Mouse (Mus musculus) neural tube, embryonic 12.5 days (tissue): ENCODE results near the gene Samm50. TPM values are rescaled to one million over a fixed set of nuclear protein-coding genes. Genes with fewer than 3 reads are reported as not detected.
"Not testable (repeated sequence)": the region's sequence is repeated elsewhere in the genome, so short reads cannot be mapped to it uniquely, and the experiment has no call there.

ENCODE experiments used
- ATAC-seq: fragments of 200-750 bp; cut with Nextera tagmentation; 2 replicates; pipeline ENCODE4 v1.8.0; 2017; ENCODE audit warnings: low read depth, mild to moderate bottlenecking, moderate TSS enrichment, moderate library complexity; ENCODE audit not compliant: low FRiP score
- H3K27ac ChIP-seq: fragments of 300-500 bp; sonication (generic); 2 replicates; pipeline ENCODE4 v1.5.1; 2016
- H3K27me3 ChIP-seq: fragments of 300-500 bp; sonication (generic); replicated peaks from 2 replicates; pipeline ENCODE4 v1.6.1; 2016; ENCODE audit warnings: mild to moderate bottlenecking
- H3K36me3 ChIP-seq: fragments of 300-500 bp; sonication (generic); 2 replicates; pipeline ENCODE4 v1.6.1; 2016; ENCODE audit warnings: mild to moderate bottlenecking
- H3K4me1 ChIP-seq: fragments of 300-500 bp; sonication (generic); 2 replicates; pipeline ENCODE4 v1.6.1; 2016
- H3K4me2 ChIP-seq: fragments of 300-500 bp; sonication (generic); replicated peaks from 2 replicates; pipeline ENCODE4 v1.6.1; 2016; ENCODE audit warnings: mild to moderate bottlenecking
- H3K4me3 ChIP-seq: fragments of 300-500 bp; sonication (generic); 2 replicates; pipeline ENCODE4 v1.5.1; 2016
- H3K9ac ChIP-seq: fragments of 300-500 bp; sonication (generic); 2 replicates; pipeline ENCODE4 v1.6.1; 2016; ENCODE audit warnings: mild to moderate bottlenecking
- H3K9me3 ChIP-seq: fragments of 300-500 bp; sonication (generic); 2 replicates; pipeline ENCODE4 v1.6.1; 2016; ENCODE audit warnings: mild to moderate bottlenecking
- WGBS: fragments of 180-500 bp; shearing (Covaris S2); methylation state at CpG from one replicate; pipeline ENCODE4 v1.1.7; 2016; 5-methylcytosine and 5-hydroxymethylcytosine counted together
- polyA plus RNA-seq: library from polyadenylated mRNA; unstranded; fragments of >200 nt; fragmentation: Nextera tagmentation; extraction: Ambion mirVana; gene quantifications from 2 replicates; pipeline ENCODE4 v1.2.1, GENCODE M21; 2016

Samm50 gene
- 90.5 and 91.7 TPM in 2 replicates for polyA plus RNA-seq

DNA sequence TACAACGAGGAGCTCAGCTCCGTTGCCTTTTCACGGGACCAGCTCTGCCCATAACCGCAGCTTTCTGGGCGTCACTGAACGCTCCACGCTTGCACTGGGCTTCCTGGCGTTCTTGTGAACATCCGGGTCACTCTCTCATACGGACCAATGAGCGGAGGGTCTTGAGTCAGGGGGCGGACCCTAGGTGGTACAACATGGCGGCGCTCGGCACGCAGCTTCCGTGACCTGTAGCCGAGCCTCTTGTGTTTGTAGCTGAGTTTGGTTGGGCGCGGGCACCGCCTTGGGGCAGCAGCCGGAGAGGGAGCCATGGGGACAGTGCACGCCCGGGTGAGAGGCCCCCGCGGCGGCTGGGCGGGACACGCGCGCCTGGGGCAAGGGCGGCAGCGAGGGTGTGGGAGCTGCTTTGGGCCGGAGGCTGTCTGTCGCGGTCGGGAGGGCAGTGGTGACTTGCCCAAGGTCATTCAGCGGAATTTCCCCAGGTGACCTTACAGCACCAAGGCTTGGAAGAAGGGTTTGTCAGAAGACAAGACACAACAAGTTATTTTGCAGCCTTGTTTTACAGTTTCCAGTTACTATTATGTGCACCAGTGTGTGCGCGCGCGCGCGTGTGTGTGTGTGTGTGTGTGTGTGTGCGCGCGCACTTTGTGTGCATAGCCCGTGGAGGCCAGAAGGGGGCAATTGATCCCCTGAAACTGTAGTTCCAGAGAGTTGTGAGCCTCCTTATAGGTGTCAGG lies at the start of gene Samm50:
Gene Samm50, plus strand, starts transcription at position 184 of the 734 bp plus-strand sequence.
- Histone ChIP-seq H3K36me3 (peaks cover 13% of the 10 kb centered on the region), H3K9me3 (no peaks in the 10 kb centered on the region), H3K4me1 (peaks cover 11% of the 10 kb centered on the region), H3K9ac (peak within 1 kb of the TSS; percentile 84), H3K4me3 (peak within 1 kb of the TSS; percentile 95), H3K4me2 (peak within 1 kb of the TSS; percentile 75), H3K27ac (peak within 1 kb of the TSS; percentile 64), H3K27me3 (no peaks in the 10 kb centered on the region)
- ATAC-seq, result peak; percentile 99
- 7% methylated on average over 48 of the region's 48 CpGs for WGBS

DNA sequence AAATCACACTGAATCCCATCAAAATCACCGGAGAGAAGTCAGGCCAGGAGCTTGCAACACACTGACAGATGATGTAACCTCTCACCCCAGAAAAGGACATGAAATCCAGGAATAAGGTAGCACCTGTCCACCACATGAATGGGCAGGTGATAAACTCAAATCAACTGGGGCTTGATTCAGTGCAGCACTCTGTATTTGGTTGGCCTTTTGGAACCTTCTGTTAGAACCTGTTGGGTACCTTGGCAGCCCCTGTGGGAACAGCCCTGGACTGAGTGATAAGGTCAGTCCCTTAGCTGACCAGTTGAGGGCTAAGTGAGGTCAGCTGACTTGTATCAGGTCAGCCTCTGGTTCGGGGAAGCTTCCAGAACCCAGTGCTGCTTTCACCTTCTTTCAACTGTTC lies 35.9 kb upstream of the Samm50 start:
- H3K4me3 ChIP-seq, result no peak overlapping the region
- no peaks in the 10 kb centered on the region for H3K4me1 ChIP-seq
- no peak overlapping the region for H3K4me2 ChIP-seq
- H3K27me3 ChIP-seq, result no peaks in the 10 kb centered on the region
- no peak overlapping the region for H3K9ac ChIP-seq
- H3K36me3 ChIP-seq, result no peaks in the 10 kb centered on the region
- no peaks in the 10 kb centered on the region for H3K9me3 ChIP-seq
- 86% methylated on average over 2 of the region's 2 CpGs for WGBS
- no peak overlapping the region for H3K27ac ChIP-seq
- no peak for ATAC-seq

DNA sequence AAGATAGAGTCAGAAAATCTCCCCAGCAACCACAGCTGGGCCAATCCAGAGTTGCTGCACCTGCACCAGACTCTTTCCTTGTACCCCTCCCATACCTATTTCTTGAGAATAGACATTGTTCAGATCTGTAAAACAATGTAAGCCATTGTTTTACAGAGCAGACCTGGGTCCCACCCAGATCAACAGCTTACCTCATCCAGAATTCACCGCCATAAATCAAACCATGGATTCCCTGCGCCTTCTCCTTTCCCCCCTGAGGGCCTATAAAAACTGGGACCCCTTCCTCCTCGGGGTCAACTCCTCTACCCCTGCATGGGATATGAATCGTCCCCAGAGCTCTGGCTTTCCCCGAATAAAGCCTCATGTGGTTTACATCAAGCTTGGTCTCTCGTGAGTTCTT lies 34.5 kb upstream of the Samm50 start:
- H3K9ac ChIP-seq, H3K9me3 ChIP-seq, H3K36me3 ChIP-seq, H3K4me3 ChIP-seq, H3K27ac ChIP-seq, H3K4me2 ChIP-seq, H3K27me3 ChIP-seq, ATAC-seq, H3K4me1 ChIP-seq: not testable (repeated sequence)
- 84% methylated on average over 6 of the region's 6 CpGs for WGBS

DNA sequence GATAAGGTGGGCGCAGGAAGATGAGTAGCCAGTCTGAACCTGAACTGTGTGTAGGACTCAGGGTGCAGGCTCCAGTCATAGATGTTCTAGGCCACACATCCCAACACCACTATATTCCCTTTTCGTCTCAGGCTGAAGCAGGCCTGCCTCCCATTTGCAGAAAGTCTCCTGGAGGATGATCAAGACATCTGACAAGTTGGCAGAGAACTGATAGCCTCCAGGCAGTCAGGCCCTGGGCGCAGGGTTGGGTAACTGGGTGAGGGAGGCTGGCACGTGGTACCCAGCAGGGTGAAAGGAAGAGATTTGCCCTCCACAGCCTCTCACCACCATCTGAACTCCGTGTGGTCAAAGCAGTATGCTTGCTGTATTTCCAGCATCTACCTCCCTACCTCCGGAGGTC lies 30.2 kb upstream of the Samm50 start:
- WGBS, result 88% methylated on average over 6 of the region's 6 CpGs
- Histone ChIP-seq H3K27me3 (no peaks in the 10 kb centered on the region), H3K9ac (no peak overlapping the region), H3K4me3 (no peak overlapping the region), H3K4me2 (no peak overlapping the region), H3K9me3 (no peaks in the 10 kb centered on the region), H3K4me1 (0 out of 2 replicates have a peak, but pooled peaks cover 2% of the 10 kb centered on the region), H3K36me3 (no peaks in the 10 kb centered on the region), H3K27ac (no peak overlapping the region)
- ATAC-seq, result no peak

DNA sequence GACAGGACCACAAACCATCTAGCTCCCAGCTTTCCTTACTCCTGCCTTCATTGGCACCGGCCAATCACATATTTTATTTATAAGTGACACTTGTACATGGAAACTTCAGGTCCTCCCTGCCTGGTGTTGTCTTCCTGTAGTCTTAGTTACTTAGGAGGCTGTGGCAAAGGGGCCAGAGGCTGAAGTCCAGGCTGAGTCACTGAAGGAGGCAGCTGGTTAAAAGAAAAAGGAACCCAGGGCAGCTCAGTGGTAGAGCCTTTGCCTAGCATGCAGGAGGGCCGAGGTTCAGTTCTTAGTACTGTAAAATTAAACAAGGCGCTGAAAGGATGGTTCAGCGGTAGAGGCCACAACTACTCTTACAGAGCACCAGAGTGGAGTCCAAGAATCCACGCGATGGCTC lies 25.2 kb upstream of the Samm50 start:
- no peak for ATAC-seq

DNA sequence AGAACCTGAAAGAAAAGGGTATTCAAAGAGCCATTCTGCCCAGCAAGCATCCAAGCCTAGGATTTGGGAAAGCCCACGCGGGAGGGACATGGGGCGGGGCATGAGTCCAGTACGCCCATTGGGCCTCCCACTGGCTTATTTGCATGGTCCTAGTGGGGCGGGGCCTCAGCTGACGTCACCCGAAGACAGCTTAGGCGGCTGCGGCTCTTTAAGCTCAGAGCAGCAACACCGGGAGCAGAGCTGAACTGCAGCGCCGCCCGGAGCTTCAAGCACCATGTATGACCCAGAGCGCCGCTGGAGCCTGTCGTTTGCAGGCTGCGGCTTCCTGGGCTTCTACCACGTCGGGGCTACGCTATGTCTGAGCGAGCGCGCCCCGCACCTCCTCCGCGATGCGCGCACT lies 24.4 kb upstream of the Samm50 start, which contains the start of gene Pnpla3:
Gene Pnpla3, plus strand, starts transcription at position 238 of the 400 bp plus-strand sequence.
- no peaks in the 10 kb centered on the region for H3K9me3 ChIP-seq
- H3K27me3 ChIP-seq, result peaks cover 9% of the 10 kb centered on the region; the same call in 1 of the 2 replicates
- no peak within 1 kb of the TSS for H3K27ac ChIP-seq
- peak within 1 kb of the TSS; percentile 58 for H3K4me3 ChIP-seq
- peak; percentile 96 for ATAC-seq
- no peaks in the 10 kb centered on the region for H3K36me3 ChIP-seq
- peak within 1 kb of the TSS; percentile 98 for H3K4me2 ChIP-seq
- H3K9ac ChIP-seq, result peak within 1 kb of the TSS; percentile 62
- H3K4me1 ChIP-seq, result peaks cover 18% of the 10 kb centered on the region
- WGBS, result 0% methylated on average over 28 of the region's 28 CpGs

More for the DNA sequence above, 25.2 kb upstream of the Samm50 start:
- WGBS, result 74% methylated on average over 6 of the region's 6 CpGs
- Histone ChIP-seq H3K4me3 (no peak overlapping the region), H3K27ac (no peak overlapping the region), H3K9me3 (no peaks in the 10 kb centered on the region), H3K9ac (no peak overlapping the region), H3K4me1 (peaks cover 18% of the 10 kb centered on the region), H3K36me3 (no peaks in the 10 kb centered on the region), H3K4me2 (peak overlapping the region; percentile 98), H3K27me3 (peaks cover 9% of the 10 kb centered on the region; the same call in 1 of the 2 replicates)

DNA sequence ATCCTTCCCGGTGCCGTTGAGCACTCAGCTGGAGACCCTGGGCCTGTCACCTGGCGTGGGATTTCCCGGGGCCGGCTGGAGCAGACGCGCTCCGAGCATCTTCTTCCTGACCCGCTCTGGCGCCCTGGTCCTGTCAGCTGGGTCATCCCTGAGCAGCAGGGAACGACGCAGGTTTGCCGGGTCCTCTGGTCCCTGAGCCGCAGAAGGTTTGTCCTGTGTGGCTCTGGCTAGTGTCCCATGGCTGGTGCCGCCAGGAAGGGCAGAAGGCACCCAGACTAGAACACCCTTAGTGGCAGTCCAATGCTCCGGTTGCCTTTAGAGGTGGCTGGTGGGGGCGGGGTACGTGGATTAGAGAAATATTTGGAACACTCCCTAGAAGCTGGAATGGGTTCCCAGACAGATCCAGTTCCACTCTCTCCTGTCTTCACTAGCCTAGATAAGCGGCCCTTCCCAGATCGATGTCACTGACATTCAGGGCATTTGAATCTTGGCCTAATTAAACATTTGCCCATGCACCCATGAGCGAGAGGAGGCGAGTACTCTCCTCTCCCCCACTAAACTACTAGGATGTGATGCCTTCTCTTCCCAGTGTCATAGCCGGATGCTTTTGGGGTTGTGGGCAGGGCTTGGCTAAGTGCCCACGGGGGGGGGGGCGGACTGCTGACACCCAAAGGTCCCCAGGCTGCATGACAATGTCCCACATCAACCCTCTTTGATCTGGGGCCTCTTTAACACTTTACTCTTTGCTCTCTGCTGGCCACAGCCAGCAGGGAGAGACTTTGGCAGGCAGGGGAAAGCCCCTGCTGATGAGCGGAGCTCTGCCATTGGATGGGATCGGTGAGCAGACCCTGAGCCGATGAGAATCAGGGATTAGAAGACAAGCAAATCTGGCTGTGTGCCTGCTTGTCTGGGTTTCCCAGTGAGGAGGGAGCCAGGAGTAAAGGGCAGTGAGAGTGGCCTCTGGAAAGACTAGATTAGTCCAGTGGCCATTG lies 23.6 kb upstream of the Samm50 start:
- no peak overlapping the region for H3K27ac ChIP-seq
- WGBS, result 2% methylated on average over 28 of the region's 28 CpGs
- H3K9me3 ChIP-seq, result no peaks in the 10 kb centered on the region
- H3K27me3 ChIP-seq, result peaks cover 9% of the 10 kb centered on the region; the same call in 1 of the 2 replicates
- H3K4me2 ChIP-seq, result peak overlapping the region; percentile 98
- peaks cover 18% of the 10 kb centered on the region for H3K4me1 ChIP-seq
- peak overlapping the region; percentile 62 for H3K9ac ChIP-seq
- peak; percentile 62 for ATAC-seq
- peak overlapping the region; percentile 58 for H3K4me3 ChIP-seq
- H3K36me3 ChIP-seq, result no peaks in the 10 kb centered on the region

DNA sequence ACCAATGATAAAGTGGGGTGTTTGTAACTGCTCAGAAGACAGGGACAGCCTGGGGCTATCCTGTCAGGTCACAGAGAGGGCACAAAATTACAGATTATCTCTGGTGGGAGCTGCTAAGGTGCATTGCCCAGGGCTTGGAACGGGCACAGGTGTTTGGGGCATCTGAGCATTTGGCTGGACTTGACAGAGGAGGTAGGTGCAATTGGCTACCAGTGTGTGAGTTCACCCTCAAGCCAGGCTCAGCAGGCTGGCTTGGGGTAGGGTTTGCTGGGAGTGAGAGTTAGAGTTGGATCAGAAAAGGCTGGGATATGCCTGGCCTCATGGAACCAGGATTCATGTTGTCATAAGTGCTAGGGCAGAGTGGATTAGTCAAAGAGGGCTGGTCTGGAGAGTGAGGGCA lies 22.5 kb upstream of the Samm50 start:
- no peak overlapping the region for H3K4me2 ChIP-seq

DNA sequence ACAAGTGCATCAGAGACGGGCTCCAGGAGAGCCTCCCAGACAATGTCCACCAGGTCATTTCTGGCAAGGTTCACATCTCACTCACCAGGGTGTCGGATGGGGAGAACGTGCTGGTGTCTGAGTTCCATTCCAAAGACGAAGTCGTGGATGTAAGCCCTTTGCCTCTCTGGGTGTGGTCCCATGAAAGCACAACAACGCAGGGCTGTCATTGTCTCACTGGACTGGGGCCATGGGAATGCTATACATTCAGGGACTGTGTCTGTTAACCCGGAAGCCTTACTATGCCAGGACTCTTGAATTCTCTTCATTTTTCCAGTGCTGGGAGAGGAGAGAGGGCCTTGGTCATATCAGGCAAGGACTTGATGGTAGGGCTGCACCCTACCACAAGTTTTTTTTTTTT lies 20.9 kb upstream of the Samm50 start:
- WGBS, result 85% methylated on average over 7 of the region's 7 CpGs
- Histone ChIP-seq H3K4me3 (no peak overlapping the region), H3K4me2 (no peak overlapping the region), H3K27me3 (peaks cover 9% of the 10 kb centered on the region; the same call in 1 of the 2 replicates), H3K4me1 (peaks cover 18% of the 10 kb centered on the region), H3K9me3 (no peaks in the 10 kb centered on the region), H3K27ac (no peak overlapping the region), H3K9ac (no peak overlapping the region), H3K36me3 (no peaks in the 10 kb centered on the region)
- no peak for ATAC-seq

More for the DNA sequence above, 22.5 kb upstream of the Samm50 start:
- Histone ChIP-seq H3K4me3 (no peak overlapping the region), H3K36me3 (no peaks in the 10 kb centered on the region), H3K4me1 (peaks cover 18% of the 10 kb centered on the region), H3K27me3 (peaks cover 9% of the 10 kb centered on the region; the same call in 1 of the 2 replicates), H3K9ac (no peak overlapping the region), H3K27ac (no peak overlapping the region), H3K9me3 (no peaks in the 10 kb centered on the region)
- WGBS, result 59% methylated on average over 1 of the region's 1 CpGs
- no peak for ATAC-seq

DNA sequence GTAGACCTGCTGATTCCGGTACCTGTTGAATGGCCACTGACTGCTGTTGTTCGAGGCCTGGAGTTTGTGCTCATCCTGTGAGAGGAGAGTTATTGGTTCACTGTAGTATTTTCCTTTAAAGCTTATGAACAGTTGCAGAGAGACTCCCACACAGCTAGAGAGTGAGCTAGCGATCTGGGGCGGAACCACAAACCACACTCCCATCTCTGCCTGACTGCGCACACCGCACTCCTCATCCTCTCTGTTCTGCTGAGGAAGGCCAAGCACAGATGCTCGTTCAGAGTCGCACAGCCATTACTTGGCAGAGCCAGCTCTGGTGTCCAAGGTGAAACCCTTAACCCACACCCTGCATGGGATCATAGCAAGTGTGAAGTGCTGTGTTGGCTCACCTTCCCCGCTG lies 13.3 kb upstream of the Samm50 start:
- no peaks in the 10 kb centered on the region for H3K27me3 ChIP-seq
- no peak overlapping the region for H3K27ac ChIP-seq
- H3K4me2 ChIP-seq, result no peak overlapping the region
- H3K4me3 ChIP-seq, result no peak overlapping the region
- H3K9ac ChIP-seq, result no peak overlapping the region
- 96% methylated on average over 9 of the region's 9 CpGs for WGBS
- no peak for ATAC-seq
- no peaks in the 10 kb centered on the region for H3K9me3 ChIP-seq
- no peaks in the 10 kb centered on the region for H3K36me3 ChIP-seq
- H3K4me1 ChIP-seq, result no peaks in the 10 kb centered on the region

DNA sequence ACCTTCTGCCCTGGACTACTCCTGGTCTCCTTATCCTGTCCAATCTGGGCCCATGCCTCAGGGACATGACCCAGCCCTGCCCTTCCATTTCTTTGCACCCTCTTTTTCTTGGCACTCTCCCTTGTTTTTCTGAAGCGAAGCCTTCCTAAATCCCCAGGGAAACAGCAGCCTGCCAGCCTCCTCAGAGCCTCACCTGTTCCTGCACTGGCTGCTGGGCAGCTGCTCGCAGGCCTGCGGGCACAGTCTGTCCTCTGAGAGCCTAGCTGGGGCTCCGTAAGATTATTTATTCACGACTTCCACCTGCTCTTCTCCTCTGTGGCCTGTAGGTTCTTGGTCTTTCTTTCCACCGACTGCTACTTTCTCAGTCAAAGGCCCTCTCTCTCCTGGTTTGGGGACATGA lies 10.0 kb upstream of the Samm50 start:
- 64% methylated on average over 6 of the region's 6 CpGs for WGBS
- Histone ChIP-seq H3K4me3 (no peak overlapping the region), H3K4me1 (peaks cover 3% of the 10 kb centered on the region; the same call in 1 of the 2 replicates), H3K36me3 (no peaks in the 10 kb centered on the region), H3K9ac (no peak overlapping the region), H3K4me2 (no peak overlapping the region), H3K27ac (no peak overlapping the region), H3K27me3 (no peaks in the 10 kb centered on the region), H3K9me3 (no peaks in the 10 kb centered on the region)
- no peak for ATAC-seq

DNA sequence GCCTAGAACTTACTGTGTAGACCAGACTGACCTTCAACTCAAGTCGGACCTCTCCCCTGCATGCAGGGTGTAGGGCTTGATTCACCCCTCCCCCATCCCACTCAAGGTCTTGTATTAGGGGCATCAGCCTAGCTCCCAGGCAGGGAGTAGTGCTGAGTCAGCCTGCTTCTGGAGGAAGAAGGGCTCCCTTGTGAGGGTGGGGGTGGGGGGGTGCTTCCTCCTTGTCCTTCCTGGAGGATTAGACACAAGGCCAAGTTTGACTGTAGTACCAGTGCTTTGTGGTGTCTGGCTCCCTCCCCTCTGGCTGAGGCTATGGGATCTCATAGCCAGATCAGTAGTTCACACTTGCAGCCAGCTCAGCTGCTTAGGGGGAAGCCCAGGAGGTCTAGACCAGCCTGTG lies 8.1 kb upstream of the Samm50 start:
- no peak overlapping the region for H3K27ac ChIP-seq
- H3K9me3 ChIP-seq, result no peaks in the 10 kb centered on the region
- 40% methylated on average over 1 of the region's 1 CpGs for WGBS

More for the DNA sequence above, 8.1 kb upstream of the Samm50 start:
- ATAC-seq, result no peak
- Histone ChIP-seq H3K4me2 (no peak overlapping the region), H3K4me3 (no peak overlapping the region), H3K27me3 (no peaks in the 10 kb centered on the region), H3K36me3 (no peaks in the 10 kb centered on the region), H3K9ac (no peak overlapping the region), H3K4me1 (peaks cover 3% of the 10 kb centered on the region; the same call in 1 of the 2 replicates)
